Mouse (Mus musculus): ENCODE results near the gene Zfp536.

The Zfp536 gene

DNA sequence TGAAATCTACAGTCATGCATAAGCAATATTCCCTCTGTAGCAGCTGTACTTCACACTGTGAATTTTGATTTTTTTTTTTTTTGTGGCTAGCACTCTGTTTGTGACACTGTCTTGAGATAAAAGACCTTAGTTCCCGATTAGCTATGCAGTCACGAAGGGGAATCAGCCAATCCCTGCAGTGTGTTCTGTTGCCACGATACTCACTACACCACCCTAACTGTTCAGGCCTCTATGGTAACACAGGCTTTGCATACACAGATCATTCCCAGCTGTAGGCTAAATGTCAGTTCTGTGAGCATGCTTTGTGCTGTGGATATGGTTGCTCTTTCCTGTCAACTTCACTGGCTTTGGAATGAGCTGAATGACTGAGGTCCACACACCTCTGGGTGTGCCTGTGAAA is 325.9 kb downstream of the Zfp536 start:
- DNase-seq: no peak

DNA sequence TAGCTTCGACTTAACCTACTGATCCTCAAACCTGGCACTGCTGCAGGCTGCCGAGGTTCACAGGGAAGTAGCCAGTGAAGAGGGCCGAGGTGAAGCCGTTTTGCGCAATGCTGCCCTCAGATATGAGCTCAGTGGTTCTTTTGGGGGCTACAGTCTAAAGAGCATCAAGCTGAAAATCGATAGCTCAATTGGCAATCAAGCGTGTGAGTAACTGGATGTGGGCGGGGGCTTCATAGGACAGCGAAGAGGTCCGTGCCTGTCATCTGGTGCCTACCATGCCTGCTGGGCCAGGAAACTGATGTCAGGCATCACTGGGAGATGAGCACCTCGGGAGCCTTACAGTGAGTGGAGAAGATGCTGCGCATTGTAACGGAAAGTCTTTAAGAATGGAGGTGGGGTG is 333.5 kb downstream of the Zfp536 start:
- DNase-seq: no peak

- DNase-seq: peak; percentile 78
Observed at GRCm38 (mm10) chr7:37439117-37439844, 334.2 kb downstream of the Zfp536 start.

DNA sequence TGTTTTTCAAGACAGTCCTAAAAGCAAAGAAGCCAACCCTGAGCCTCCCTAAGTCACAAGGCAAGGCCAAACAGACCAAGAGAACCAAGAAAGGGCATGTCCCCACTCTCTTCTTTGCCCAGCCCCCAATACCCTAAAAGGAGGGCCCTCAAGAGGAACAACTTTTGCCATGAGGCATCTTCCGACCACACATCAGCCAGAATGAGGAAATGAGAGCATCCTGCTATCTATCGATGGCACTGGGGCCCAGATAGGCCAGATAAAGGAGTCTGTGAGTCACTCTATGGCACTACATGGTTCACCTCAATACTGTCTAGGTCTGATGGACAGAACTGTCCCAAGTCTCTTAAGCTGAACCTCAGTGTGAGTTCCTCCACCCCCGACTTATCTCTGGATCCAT is 335.6 kb downstream of the Zfp536 start:
- no peak for DNase-seq

- no peak for DNase-seq
Observed at GRCm38 (mm10) chr7:37433156-37433555, 340.3 kb downstream of the Zfp536 start.

- DNase-seq: no peak
Observed at GRCm38 (mm10) chr7:37431471-37431870, 342.0 kb downstream of the Zfp536 start.

DNA sequence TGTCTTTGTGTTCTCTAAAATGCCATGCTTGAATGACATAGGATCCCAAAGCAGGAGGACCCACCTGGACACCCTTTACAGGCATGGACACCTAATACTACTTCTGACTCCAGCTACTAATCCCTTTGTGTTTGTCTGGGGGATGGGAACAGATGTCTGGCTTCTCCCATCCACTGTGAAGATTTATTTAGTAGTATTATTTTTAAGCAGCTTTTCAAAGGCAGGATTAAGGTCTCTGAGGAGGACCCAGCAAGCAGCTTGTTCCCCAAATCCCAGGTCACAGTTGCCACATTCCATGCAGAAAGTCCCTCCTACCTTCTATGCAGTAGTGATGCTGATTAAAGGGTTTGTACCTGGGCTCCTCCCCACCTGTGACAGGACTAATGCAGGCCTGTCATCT is 347.4 kb downstream of the Zfp536 start:
- peak; percentile 65 for DNase-seq

DNA sequence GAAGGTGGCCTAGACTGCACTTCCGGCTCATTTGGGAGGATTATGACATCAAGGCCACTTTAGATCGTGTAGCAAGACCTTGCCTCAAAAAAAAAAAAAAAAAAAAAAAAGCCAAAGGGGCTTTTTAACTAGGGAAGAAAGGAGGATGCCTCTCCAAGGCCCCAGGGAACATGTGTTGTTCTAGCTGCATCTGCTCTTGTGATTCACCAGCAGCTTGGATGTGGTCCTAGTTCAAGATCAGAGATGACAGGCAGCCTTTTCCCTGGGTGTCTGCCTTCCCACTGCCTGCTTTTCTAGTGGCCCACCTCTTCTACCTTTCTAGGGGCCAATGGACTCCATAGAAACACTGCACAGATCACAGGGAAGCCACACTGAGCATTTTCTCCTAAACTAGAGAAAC is 350.5 kb downstream of the Zfp536 start:
- DNase-seq: no peak
